In the genomic region with DNA sequence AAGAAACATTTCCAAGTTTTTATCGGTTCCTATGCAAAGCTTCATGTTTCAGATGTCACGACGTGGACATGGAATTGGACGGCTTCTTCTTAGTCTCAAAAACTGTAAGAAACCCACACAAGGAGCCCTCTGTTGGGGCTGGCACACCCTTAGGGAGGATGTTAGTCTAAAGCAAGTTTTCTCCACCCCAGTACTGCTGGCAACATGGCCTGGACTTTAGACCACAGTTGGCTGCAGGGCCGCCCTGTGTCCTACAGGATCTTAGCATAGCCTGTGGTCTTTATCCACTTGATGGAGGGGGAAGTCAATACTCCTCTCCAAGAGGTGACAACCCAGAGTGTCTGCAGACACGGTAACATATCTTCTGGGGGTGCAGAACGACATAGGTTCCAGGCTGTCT, we compare ENCODE assay signal across 18 mouse cellular contexts.
"Had no signal": no experiment of that assay in that cellular context is flagged by ENCODE, and none has a peak within 500 bp of the region (broad histone marks: within the 10 kb centered on the region; RNA-seq: fewer than 3 reads in every experiment).

No protein-coding gene starts in this region.

- DNase-seq: kidney, adult 8-10 months; kidney, postnatal 14 days; layer of hippocampus, adult 9-11 months; liver, postnatal 0 days; lung, embryonic 14.5 days; lung, postnatal 10 days; lung, postnatal 4 days; midbrain, embryonic 14.5 days; right cerebral cortex, adult 18-20 months; right cerebral cortex, postnatal 14 days; right cerebral cortex, postnatal 4 days; thymus, postnatal 36 days had no signal

- H3K27me3 ChIP-seq: kidney, embryonic 15.5 days; neural tube, embryonic 12.5 days; neural tube, embryonic 15.5 days had no signal

- H3K36me3 ChIP-seq: kidney, embryonic 15.5 days; neural tube, embryonic 12.5 days; neural tube, embryonic 15.5 days had no signal

- H3K4me2 ChIP-seq: kidney, embryonic 15.5 days; lung, embryonic 14.5 days; midbrain, embryonic 11.5 days; neural tube, embryonic 12.5 days; neural tube, embryonic 15.5 days had no signal

- H3K27ac ChIP-seq: layer of hippocampus, adult 2 months; liver, embryonic 14.5 days; neural tube, embryonic 12.5 days; neural tube, embryonic 15.5 days had no signal

- H3K9me3 ChIP-seq: kidney, embryonic 15.5 days; neural tube, embryonic 12.5 days; neural tube, embryonic 15.5 days had no signal

- ATAC-seq: liver, postnatal 0 days had no signal

- H3K4me3 ChIP-seq: kidney, embryonic 15.5 days; layer of hippocampus, adult 2 months; neural tube, embryonic 12.5 days; neural tube, embryonic 15.5 days had no signal

- H3K9ac ChIP-seq: kidney, embryonic 15.5 days; liver, embryonic 14.5 days; liver, postnatal 0 days; lung, embryonic 14.5 days; neural tube, embryonic 12.5 days; neural tube, embryonic 15.5 days had no signal
